Mouse (Mus musculus) layer of hippocampus, adult 8-10 months (tissue): ENCODE results near the gene Gm20695. TPM values are rescaled to one million over a fixed set of nuclear protein-coding genes. Genes with fewer than 3 reads are reported as not detected.

ENCODE experiments used
- microRNA-seq, 2 experiments: library from miRNA; unstranded; fragments of <30 nt; microRNA quantifications; one replicate each; pipeline ENCODE4 v1.2.0; 2022
- total RNA-seq, 4 experiments: library from RNA; stranded (reverse); gene quantifications; 2 replicates each; pipeline ENCODE4 v1.2.4; 2022

The Gm20695 gene
- total RNA-seq, 4 experiments from 2014 or later: 0.68 TPM; not detected in 3

Small RNAs within 50 kb of the gene (microRNA-seq; reads per million reads assigned to microRNA genes)
- 0 reads per million in 2 experiments for gene Gm23493

Other genes with a start within 250 kb of the Gm20695 start
- not detected for gene Mefv, start 166.6 kb upstream of the Gm20695 start, total RNA-seq
- 10 to 100 TPM; 19.0 to 21.0 (median 20.6) TPM for gene Zfp263, start 140.6 kb upstream of the Gm20695 start, total RNA-seq
- gene Olfr15, start 53.8 kb upstream of the Gm20695 start, total RNA-seq: not detected
- gene Zfp174, start 37.4 kb upstream of the Gm20695 start, total RNA-seq: 1 to 10 TPM; 4.1 to 5.0 (median 4.3) TPM
- gene Naa60, start 12.3 kb upstream of the Gm20695 start, total RNA-seq: 100 to 1,000 TPM in 3 of 4 experiments, 10 to 100 TPM in 1; 96.9 to 125 (median 103) TPM
- 10 to 100 TPM; 21.3 to 29.5 (median 24.6) TPM for gene Zfp597, start 87 bp upstream of the Gm20695 start, total RNA-seq
- 1 to 10 TPM; 5.4 to 9.3 (median 7.2) TPM for gene 1700037C18Rik, start 24.0 kb downstream of the Gm20695 start, total RNA-seq
- gene Cluap1, start 24.2 kb downstream of the Gm20695 start, total RNA-seq: 10 to 100 TPM; 29.9 to 33.1 (median 31.7) TPM
- 1 to 10 TPM; 2.5 to 3.4 (median 2.6) TPM for gene Nlrc3, start 92.0 kb downstream of the Gm20695 start, total RNA-seq
- gene Slx4, start 119.1 kb downstream of the Gm20695 start, total RNA-seq: 10 to 100 TPM; 39.7 to 54.5 (median 48.5) TPM
- gene Dnase1, start 152.3 kb downstream of the Gm20695 start, total RNA-seq: not detected
- gene Trap1, start 193.2 kb downstream of the Gm20695 start, total RNA-seq: 10 to 100 TPM; 73.6 to 80.6 (median 76.8) TPM